Mouse (Mus musculus): Measurements from ENCODE around the gene Herc3.

GRCm38 (mm10) chr6:58942276-58942675 is 111.0 kb downstream of the Herc3 start:
- no peak for TF ChIP-seq CTCF (IDR thresholded peaks at IDR 0.05 in 2 of 3, conservative IDR thresholded peaks at IDR 0.05 in 1 of 3; ENCODE audit: control insufficient read depth in 1 of 3, insufficient read depth in 1 of 3, low read depth in 2 of 3, low read length in 3 of 3, poor library complexity in 1 of 3, severe bottlenecking in 1 of 3)
- TF ChIP-seq ZC3H11A (IDR thresholded peaks at IDR 0.05; ENCODE audit: low read depth, low read length) = no peak
- TF ChIP-seq JUND (IDR thresholded peaks at IDR 0.05; ENCODE audit: low read depth, low read length) = no peak
- TF ChIP-seq MEF2A (IDR thresholded peaks at IDR 0.05; ENCODE audit: extremely low read depth, insufficient replicate concordance, low read depth, low read length, poor library complexity, severe bottlenecking) = no peak
- TF ChIP-seq POLR2A (IDR thresholded peaks at IDR 0.05; ENCODE audit: control insufficient read depth in 1 of 2, insufficient read depth in 1 of 2, low read depth in 1 of 2, low read length in 2 of 2, poor library complexity in 1 of 2) = no peak
- no peak for TF ChIP-seq EP300 (IDR thresholded peaks at IDR 0.05; ENCODE audit: low read depth in 1 of 2, low read length in 2 of 2)
- TF ChIP-seq USF2 (IDR thresholded peaks at IDR 0.05; ENCODE audit: borderline replicate concordance in 1 of 2, insufficient read depth in 1 of 2, low read depth in 1 of 2, low read length in 2 of 2) = no peak
- no peak for TF ChIP-seq CHD2 (IDR thresholded peaks at IDR 0.05; ENCODE audit: low read length)

Data from MEL (cell line).